Mouse (Mus musculus) G1E (cell line): ENCODE data around the gene Chst11. TPM values are rescaled to one million over a fixed set of nuclear protein-coding genes. Genes with fewer than 3 reads are reported as not detected.

Source experiments
- ATAC-seq: 2 replicates; pipeline ENCODE4 v1.8.0; 2016; ENCODE audit warnings: mild to moderate bottlenecking; ENCODE audit not compliant: insufficient number of reproducible peaks, poor library complexity, low FRiP score, severe bottlenecking; ENCODE audit errors: extremely low read depth
- DNase-seq: peaks from one replicate; pipeline ENCODE4 v3.0.0; 2012; ENCODE audit warnings: low spot score
- H3K27me3 ChIP-seq: 2 replicates; pipeline ENCODE4 v1.6.1; 2012; ENCODE audit warnings: mild to moderate bottlenecking, low read length, inconsistent platforms; ENCODE audit not compliant: insufficient read depth
- H3K36me3 ChIP-seq: replicated peaks from 2 replicates; pipeline ENCODE3; 2012; ENCODE audit warnings: mild to moderate bottlenecking, inconsistent platforms
- H3K4me1 ChIP-seq: 2 replicates; pipeline ENCODE4 v1.6.1; 2012; ENCODE audit warnings: low read depth, low read length, inconsistent platforms, mixed read lengths; ENCODE audit not compliant: insufficient read depth
- H3K4me3 ChIP-seq: 2 replicates; pipeline ENCODE4 v1.5.1; 2012; ENCODE audit warnings: low read depth, mild to moderate bottlenecking, inconsistent platforms, low read length, moderate library complexity, mixed read lengths
- H3K9me3 ChIP-seq: replicated peaks from 2 replicates; pipeline ENCODE4 v1.6.1; 2012; ENCODE audit warnings: inconsistent platforms
- CTCF ChIP-seq: IDR thresholded peaks from 2 replicates; pipeline ENCODE4 v1.5.1; 2012; ENCODE audit warnings: low read depth, low read length, inconsistent platforms, mixed read lengths
- GATA1 ChIP-seq: IDR thresholded peaks from 2 replicates; pipeline ENCODE4 v1.6.1; 2012; ENCODE audit warnings: borderline replicate concordance, low read length, inconsistent platforms, mixed read lengths
- GATA2 ChIP-seq: IDR thresholded peaks from 2 replicates; pipeline ENCODE4 v1.6.1; 2012; ENCODE audit warnings: low read depth, low read length, inconsistent platforms, borderline replicate concordance
- POLR2AphosphoS5 ChIP-seq: IDR thresholded peaks from 2 replicates; pipeline ENCODE4 v1.6.1; 2012; ENCODE audit warnings: low read depth, low read length, inconsistent platforms; ENCODE audit not compliant: insufficient replicate concordance
- TAL1 ChIP-seq: conservative IDR thresholded peaks from 2 replicates; pipeline ENCODE4 v1.6.1; 2012; ENCODE audit warnings: low read depth, low read length, inconsistent platforms, mixed read lengths
- polyA plus RNA-seq: library from polyadenylated mRNA; stranded (reverse); fragments of >175 nt; gene quantifications from 2 replicates; pipeline ENCODE4 v1.2.3, GENCODE M21; 2012
- total RNA-seq, 2 experiments: library from RNA; stranded (forward) in 1 of 2; stranded (reverse) in 1 of 2; fragments of 200-1000 nt in 1 of 2; fragments of >200 nt in 1 of 2; fragmentation: Nextera tagmentation in 1 of 2; gene quantifications; 2 replicates each; pipeline ENCODE4 v1.2.3; 2014 to 2017

The Chst11 gene
- total and polyA plus RNA-seq, 3 experiments = 15.6 to 44.6 (median 38.2) TPM

DNA sequence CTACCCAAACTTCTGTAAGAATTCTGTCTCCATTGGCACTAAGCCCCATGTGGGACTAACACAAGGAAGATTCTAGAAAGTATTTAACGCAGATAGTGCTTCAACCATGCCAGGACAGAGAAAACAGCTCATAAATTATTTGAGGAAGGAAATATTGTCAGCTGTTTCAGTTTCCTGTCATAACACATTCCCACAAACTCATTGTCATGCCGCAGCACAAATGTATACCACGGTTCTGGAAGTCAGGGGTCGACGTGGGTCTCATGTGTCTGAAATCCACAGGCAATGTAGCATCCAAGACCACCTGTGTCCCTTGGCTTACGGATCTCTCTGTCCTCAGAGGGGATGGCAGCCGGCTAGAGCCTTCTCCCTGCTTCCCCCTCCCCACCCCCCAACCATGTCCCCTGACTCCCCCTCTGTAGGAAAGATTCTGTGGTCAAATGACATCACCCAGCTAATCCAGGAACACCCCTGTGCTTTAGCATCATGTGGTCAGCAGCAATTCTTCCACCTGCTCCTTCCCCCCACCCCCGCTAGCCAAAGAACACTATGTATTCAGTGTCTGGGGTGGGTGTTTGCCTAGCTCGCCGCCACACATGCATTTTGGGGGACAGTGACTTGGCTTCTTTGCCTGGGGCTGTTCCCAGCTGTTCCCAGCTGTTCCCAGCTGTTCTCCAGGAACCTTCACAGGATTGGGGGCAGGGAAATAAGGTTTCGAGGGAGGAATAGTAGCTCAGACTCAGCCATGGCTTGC, 183.2 kb downstream of the Chst11 start:
- Histone ChIP-seq H3K4me3 (no peak overlapping the region), H3K27me3 (no peaks in the 10 kb centered on the region), H3K36me3 (peaks cover 71% of the 10 kb centered on the region), H3K4me1 (0 out of 2 replicates have a peak, but pooled peaks cover 2% of the 10 kb centered on the region), H3K9me3 (no peaks in the 10 kb centered on the region)
- DNase-seq (no peak), ATAC-seq (no peak)
- no peak for TF ChIP-seq GATA1

GRCm38 (mm10) chr10:83169554-83169953, 184.3 kb downstream of the Chst11 start:
- Histone ChIP-seq H3K27me3 (no peaks in the 10 kb centered on the region), H3K4me3 (no peak overlapping the region), H3K9me3 (no peaks in the 10 kb centered on the region), H3K4me1 (0 out of 2 replicates have a peak, but pooled peaks cover 2% of the 10 kb centered on the region), H3K36me3 (peaks cover 72% of the 10 kb centered on the region)
- ATAC-seq (no peak), DNase-seq (no peak)
- TF ChIP-seq POLR2AphosphoS5 (no peak), CTCF (no peak), GATA2 (no peak), GATA1 (no peak), TAL1 (no peak)

GRCm38 (mm10) chr10:83178151-83178550, 192.9 kb downstream of the Chst11 start:
- DNase-seq = no peak
- TF ChIP-seq GATA1 (no peak), GATA2 (no peak), POLR2AphosphoS5 (no peak), TAL1 (no peak), CTCF (no peak)
- ATAC-seq = no peak
- H3K27me3 ChIP-seq = no peaks in the 10 kb centered on the region
- H3K36me3 ChIP-seq = peaks cover 68% of the 10 kb centered on the region
- H3K9me3 ChIP-seq = peaks cover 6% of the 10 kb centered on the region; the same call in 1 of the 2 replicates
- no peak overlapping the region for H3K4me3 ChIP-seq
- H3K4me1 ChIP-seq = peaks cover 8% of the 10 kb centered on the region

GRCm38 (mm10) chr10:83178661-83179060, 193.4 kb downstream of the Chst11 start:
- H3K9me3 ChIP-seq = peaks cover 6% of the 10 kb centered on the region; the same call in 1 of the 2 replicates
- ATAC-seq = no peak
- no peak overlapping the region for H3K4me3 ChIP-seq
- peaks cover 12% of the 10 kb centered on the region for H3K4me1 ChIP-seq
- DNase-seq = no peak
- TF ChIP-seq TAL1 (no peak), POLR2AphosphoS5 (no peak), GATA2 (no peak), CTCF (no peak), GATA1 (no peak)
- H3K27me3 ChIP-seq = no peaks in the 10 kb centered on the region
- H3K36me3 ChIP-seq = peaks cover 71% of the 10 kb centered on the region

- TF ChIP-seq CTCF (no peak), POLR2AphosphoS5 (no peak), GATA2 (no peak), GATA1 (no peak), TAL1 (no peak)
- Histone ChIP-seq H3K27me3 (no peaks in the 10 kb centered on the region), H3K4me3 (no peak overlapping the region), H3K4me1 (peaks cover 33% of the 10 kb centered on the region), H3K9me3 (peaks cover 6% of the 10 kb centered on the region; the same call in 1 of the 2 replicates), H3K36me3 (peaks cover 86% of the 10 kb centered on the region)
- ATAC-seq (no peak), DNase-seq (no peak)
These were observed 196.7 kb downstream of the Chst11 start for GRCm38 (mm10) chr10:83181831-83182572.

DNA sequence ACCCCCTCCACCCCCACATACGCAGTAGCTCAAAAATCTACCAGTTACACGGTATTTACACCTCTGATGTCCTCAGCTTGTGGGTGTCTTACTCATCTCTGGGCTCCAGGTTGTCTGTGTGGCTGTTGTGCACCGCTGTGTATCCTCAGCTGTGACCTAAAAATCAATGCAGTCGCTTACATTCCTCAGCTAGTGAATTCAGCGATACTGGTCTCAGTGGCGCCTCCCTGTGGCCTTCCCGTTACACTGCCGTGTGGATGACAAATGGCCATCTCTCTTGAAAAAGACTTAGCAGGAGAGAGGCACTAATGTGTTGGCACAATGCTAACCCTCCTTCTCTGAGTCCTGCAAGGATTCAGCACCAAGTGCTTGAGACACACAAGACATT, 197.3 kb downstream of the Chst11 start:
- Histone ChIP-seq H3K36me3 (peaks cover 82% of the 10 kb centered on the region), H3K27me3 (no peaks in the 10 kb centered on the region), H3K9me3 (peaks cover 6% of the 10 kb centered on the region; the same call in 1 of the 2 replicates), H3K4me3 (no peak overlapping the region), H3K4me1 (peaks cover 33% of the 10 kb centered on the region)
- DNase-seq (no peak), ATAC-seq (no peak)
- TF ChIP-seq POLR2AphosphoS5 (no peak), CTCF (peak; percentile 73), GATA2 (no peak), GATA1 (no peak), TAL1 (no peak)
